In genomic region chr14:75983891-75984290, GRCm38 (mm10) we compare ENCODE assay signal across 20 mouse cellular contexts. TPM values are rescaled to one million over a fixed set of nuclear protein-coding genes. Genes with fewer than 3 reads are reported as not detected.
"Had no signal": no experiment of that assay in that cellular context is flagged by ENCODE, and none has a peak within 500 bp of the region (broad histone marks: within the 10 kb centered on the region; RNA-seq: fewer than 3 reads in every experiment).

No protein-coding gene starts in this region.

- ATAC-seq: intestine, postnatal 0 days; liver, embryonic 12.5 days; midbrain, embryonic 15.5 days had no signal

- H3K4me2 ChIP-seq: liver, embryonic 12.5 days; liver, embryonic 15.5 days; midbrain, embryonic 11.5 days; midbrain, embryonic 15.5 days; neural tube, embryonic 13.5 days had no signal

- H3K36me3 ChIP-seq: neural tube, embryonic 13.5 days had no signal

- H3K9me3 ChIP-seq: liver, embryonic 12.5 days; liver, embryonic 15.5 days; midbrain, embryonic 15.5 days; neural tube, embryonic 13.5 days had no signal

- H3K4me3 ChIP-seq: liver, embryonic 12.5 days; liver, embryonic 15.5 days; midbrain, embryonic 15.5 days; neural tube, embryonic 13.5 days had no signal

- H3K4me1 ChIP-seq: liver, embryonic 15.5 days; midbrain, embryonic 15.5 days had no signal

- H3K27me3 ChIP-seq: liver, embryonic 12.5 days; liver, embryonic 15.5 days; midbrain, embryonic 15.5 days; neural tube, embryonic 13.5 days had no signal

- H3K9ac ChIP-seq: liver, embryonic 12.5 days; liver, embryonic 15.5 days; midbrain, embryonic 15.5 days; neural tube, embryonic 13.5 days had no signal

- H3K27ac ChIP-seq: kidney, postnatal 0 days; liver, embryonic 12.5 days; liver, embryonic 15.5 days; midbrain, embryonic 15.5 days had no signal

- DNase-seq: kidney, adult 2 months; kidney, postnatal 25 days; liver; lung, adult 2 months; lung, postnatal 14 days; lung, postnatal 4 days; thymus, adult 18-20 months; thymus, postnatal 36 days had no signal

RNA-seq across cellular contexts. Expression of gene Kctd4, which starts 29.1 kb away (rescaled TPM):
- total RNA-seq: megakaryocyte progenitor cell, adult 5-6 weeks had no signal
- polyA plus RNA-seq: kidney, adult 2 months; large intestine, adult 2 months; small intestine, adult 2 months; spleen, adult 2 months; urinary bladder, adult 2 months had no signal
